Mouse (Mus musculus): Measurements from ENCODE around the gene Cyp26a1. TPM values are rescaled to one million over a fixed set of nuclear protein-coding genes. Genes with fewer than 3 reads are reported as not detected.

Cyp26a1 gene
- polyA plus RNA-seq (2021; fragmentation: Nextera tagmentation): 1.1 and 1.4 TPM in 2 replicates
- long read RNA-seq, experiment 1, partial matches to known transcripts: 0 of 1 reads
- long read RNA-seq, experiment 1, other reads (novel, unspliced or antisense): 0 of 1 reads
- long read RNA-seq, experiment 2, partial matches to known transcripts: 1 of 2 reads
- long read RNA-seq, experiment 2, other reads (novel, unspliced or antisense): 0 of 2 reads

DNA sequence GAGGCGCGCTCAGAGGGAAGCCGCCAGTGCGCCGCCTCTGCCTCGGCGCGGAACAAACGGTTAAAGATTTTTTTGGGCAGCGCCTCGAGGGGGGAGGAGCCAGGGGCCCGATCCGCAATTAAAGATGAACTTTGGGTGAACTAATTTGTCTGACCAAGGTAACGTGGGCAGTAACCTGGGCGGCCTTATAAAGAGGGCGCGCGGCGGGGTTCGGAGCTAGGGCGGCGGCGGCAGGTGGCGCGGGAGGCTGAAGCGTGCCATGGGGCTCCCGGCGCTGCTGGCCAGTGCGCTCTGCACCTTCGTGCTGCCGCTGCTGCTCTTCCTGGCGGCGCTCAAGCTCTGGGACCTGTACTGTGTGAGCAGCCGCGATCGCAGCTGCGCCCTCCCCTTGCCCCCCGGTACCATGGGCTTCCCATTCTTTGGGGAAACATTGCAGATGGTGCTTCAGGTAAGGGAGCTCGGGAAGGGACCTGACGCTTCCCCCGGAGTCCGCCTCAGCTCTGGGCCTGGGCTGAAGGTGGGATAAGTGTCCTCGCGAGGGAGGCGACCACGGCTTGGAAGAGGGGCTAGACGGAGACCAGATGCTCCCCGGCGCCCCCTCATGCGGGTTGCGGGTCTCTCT lies at the start of gene Cyp26a1:
Gene Cyp26a1 (plus strand): TSS at position 148 of the 622 bp plus-strand sequence.

DNA sequence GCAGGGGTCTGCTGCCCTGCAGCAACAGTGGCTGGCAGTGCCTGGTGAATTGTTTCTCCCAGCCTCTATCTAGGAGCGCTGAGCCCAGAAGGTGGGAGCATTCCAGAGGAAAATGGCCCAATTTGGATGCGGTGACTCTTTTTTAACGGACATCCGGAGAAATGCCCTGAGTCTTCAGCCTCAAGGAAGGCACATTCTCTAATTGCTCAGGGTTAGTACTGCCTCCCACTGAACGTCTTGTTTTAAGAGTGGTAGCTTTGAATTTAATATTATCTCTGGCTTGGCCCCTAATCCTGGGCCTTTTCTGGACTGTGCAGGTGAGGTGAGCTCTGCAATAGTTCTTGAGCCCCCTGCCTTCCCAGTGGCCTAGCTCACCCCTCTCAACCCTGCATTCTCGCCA lies 12.3 kb upstream of the Cyp26a1 start, which contains the start of gene Cyp26c1:
Gene Cyp26c1 (plus strand): TSS at position 301 of the 400 bp plus-strand sequence.

Other genes with a start within 250 kb of the Cyp26a1 start
- gene Exoc6, start 147.4 kb upstream of the Cyp26a1 start, polyA plus RNA-seq (2021; fragmentation: Nextera tagmentation): 27.8 and 27.9 TPM in 2 replicates
- not detected in 2 replicates for gene Cyp26c1, start 12.2 kb upstream of the Cyp26a1 start, polyA plus RNA-seq (2021; fragmentation: Nextera tagmentation)